Mouse (Mus musculus) ES-Bruce4 (cell line): ENCODE data around the gene Pim3. TPM values are rescaled to one million over a fixed set of nuclear protein-coding genes. Genes with fewer than 3 reads are reported as not detected.

Experiments used
- H3K27ac ChIP-seq: 2 replicates; pipeline ENCODE4 v1.5.1; 2012; ENCODE audit warnings: low read length, inconsistent platforms; ENCODE audit not compliant: insufficient read depth
- H3K27me3 ChIP-seq: 2 replicates; pipeline ENCODE4 v1.6.1; 2012; ENCODE audit warnings: mild to moderate bottlenecking, low read length, inconsistent platforms; ENCODE audit not compliant: control insufficient read depth, poor library complexity, insufficient read depth, severe bottlenecking
- H3K36me3 ChIP-seq: 2 replicates; pipeline ENCODE4 v1.6.1; 2012; ENCODE audit warnings: inconsistent platforms, mild to moderate bottlenecking, low read length, moderate library complexity; ENCODE audit not compliant: control insufficient read depth, poor library complexity, insufficient read depth, severe bottlenecking
- H3K4me1 ChIP-seq: one replicate; pipeline ENCODE4 v1.8.1; 2011; ENCODE audit warnings: low read length; ENCODE audit not compliant: control insufficient read depth, insufficient read depth
- H3K4me3 ChIP-seq: 2 replicates; pipeline ENCODE4 v1.5.1; 2011; ENCODE audit warnings: low read depth, mild to moderate bottlenecking, low read length
- H3K9ac ChIP-seq: 2 replicates; pipeline ENCODE4 v1.6.1; 2012; ENCODE audit warnings: low read depth, mild to moderate bottlenecking, inconsistent platforms; ENCODE audit not compliant: poor library complexity, severe bottlenecking
- H3K9me3 ChIP-seq: replicated peaks from 2 replicates; pipeline ENCODE4 v1.6.1; 2012; ENCODE audit warnings: mild to moderate bottlenecking, low read length, inconsistent platforms; ENCODE audit not compliant: control insufficient read depth, poor library complexity, insufficient read depth, severe bottlenecking
- CTCF ChIP-seq: IDR thresholded peaks from one replicate; pipeline ENCODE4 v1.8.1; 2011; ENCODE audit warnings: low read depth, low read length
- EP300 ChIP-seq: IDR thresholded peaks from 2 replicates; pipeline ENCODE4 v1.6.1; 2011; ENCODE audit warnings: low read depth, low read length; ENCODE audit not compliant: insufficient read depth
- POLR2A ChIP-seq: IDR thresholded peaks from one replicate; pipeline ENCODE4 v1.8.1; 2011; ENCODE audit warnings: low read length; ENCODE audit not compliant: insufficient read depth
- polyA plus RNA-seq: library from polyadenylated mRNA; stranded (reverse); fragments of >200 nt; gene quantifications from 2 replicates; pipeline ENCODE4 v1.2.4, GENCODE M21; 2011; ENCODE audit warnings: low read depth; ENCODE audit not compliant: missing spikeins, insufficient read depth, insufficient read length

The Pim3 gene
- polyA plus RNA-seq, 1 experiment: 128 TPM

GRCm38 (mm10) chr15:88868024-88868742, 6.2 kb downstream of the Pim3 start:
- H3K4me3 ChIP-seq: no peak overlapping the region
- H3K9me3 ChIP-seq: peaks cover 9% of the 10 kb centered on the region; the same call in 1 of the 2 replicates
- peak overlapping the region; percentile 99 for H3K27ac ChIP-seq
- H3K36me3 ChIP-seq: peaks cover 23% of the 10 kb centered on the region
- peaks cover 10% of the 10 kb centered on the region for H3K4me1 ChIP-seq
- no peak overlapping the region for H3K9ac ChIP-seq
- TF ChIP-seq CTCF (no peak), EP300 (peak; percentile 81)
- H3K27me3 ChIP-seq: no peaks in the 10 kb centered on the region

- Histone ChIP-seq H3K27me3 (no peaks in the 10 kb centered on the region), H3K9me3 (peaks cover 9% of the 10 kb centered on the region; the same call in 1 of the 2 replicates), H3K9ac (no peak overlapping the region), H3K4me1 (peaks cover 12% of the 10 kb centered on the region), H3K27ac (no peak overlapping the region), H3K36me3 (peaks cover 1% of the 10 kb centered on the region), H3K4me3 (no peak overlapping the region)
- no peak for TF ChIP-seq EP300
- no peak for TF ChIP-seq CTCF
- no peak for TF ChIP-seq POLR2A
These were observed 8.6 kb downstream of the Pim3 start for GRCm38 (mm10) chr15:88870418-88871185.

- H3K4me3 ChIP-seq: no peak overlapping the region
- H3K9ac ChIP-seq: no peak overlapping the region
- H3K36me3 ChIP-seq: no peaks in the 10 kb centered on the region
- H3K27me3 ChIP-seq: no peaks in the 10 kb centered on the region
- H3K27ac ChIP-seq: no peak overlapping the region
- TF ChIP-seq POLR2A (no peak), EP300 (no peak), CTCF (no peak)
- peaks cover 8% of the 10 kb centered on the region for H3K4me1 ChIP-seq
- H3K9me3 ChIP-seq: peaks cover 8% of the 10 kb centered on the region; the same call in 1 of the 2 replicates
These were observed 12.1 kb downstream of the Pim3 start for GRCm38 (mm10) chr15:88874061-88874460.

GRCm38 (mm10) chr15:88874477-88874876, 12.5 kb downstream of the Pim3 start:
- no peaks in the 10 kb centered on the region for H3K27me3 ChIP-seq
- H3K36me3 ChIP-seq: no peaks in the 10 kb centered on the region
- H3K9ac ChIP-seq: no peak overlapping the region
- H3K9me3 ChIP-seq: peaks cover 5% of the 10 kb centered on the region; the same call in 1 of the 2 replicates
- H3K4me3 ChIP-seq: no peak overlapping the region
- H3K4me1 ChIP-seq: peaks cover 8% of the 10 kb centered on the region
- H3K27ac ChIP-seq: no peak overlapping the region
- no peak for TF ChIP-seq EP300

- H3K9me3 ChIP-seq: no peaks in the 10 kb centered on the region
- peaks cover 8% of the 10 kb centered on the region for H3K4me1 ChIP-seq
- H3K27me3 ChIP-seq: no peaks in the 10 kb centered on the region
- H3K4me3 ChIP-seq: no peak overlapping the region
- no peak for TF ChIP-seq CTCF
- peak; percentile 37; the same call in 1 of the 2 replicates for TF ChIP-seq EP300
- no peak overlapping the region for H3K27ac ChIP-seq
- H3K36me3 ChIP-seq: no peaks in the 10 kb centered on the region
- 0 out of 2 replicates have a peak overlapping the region, but pooled peaks have one; percentile 31 for H3K9ac ChIP-seq
These were observed 13.7 kb downstream of the Pim3 start for GRCm38 (mm10) chr15:88875625-88876081.
